Mouse (Mus musculus) induced T-regulatory cell, adult 2 months (primary cell): ENCODE measurements around the gene Tgfbi.

Experiments
- DNase-seq: peaks from one replicate; pipeline ENCODE4 v3.0.0-alpha.2; 2012; ENCODE audit warnings: low read depth

Tgfbi gene

DNA sequence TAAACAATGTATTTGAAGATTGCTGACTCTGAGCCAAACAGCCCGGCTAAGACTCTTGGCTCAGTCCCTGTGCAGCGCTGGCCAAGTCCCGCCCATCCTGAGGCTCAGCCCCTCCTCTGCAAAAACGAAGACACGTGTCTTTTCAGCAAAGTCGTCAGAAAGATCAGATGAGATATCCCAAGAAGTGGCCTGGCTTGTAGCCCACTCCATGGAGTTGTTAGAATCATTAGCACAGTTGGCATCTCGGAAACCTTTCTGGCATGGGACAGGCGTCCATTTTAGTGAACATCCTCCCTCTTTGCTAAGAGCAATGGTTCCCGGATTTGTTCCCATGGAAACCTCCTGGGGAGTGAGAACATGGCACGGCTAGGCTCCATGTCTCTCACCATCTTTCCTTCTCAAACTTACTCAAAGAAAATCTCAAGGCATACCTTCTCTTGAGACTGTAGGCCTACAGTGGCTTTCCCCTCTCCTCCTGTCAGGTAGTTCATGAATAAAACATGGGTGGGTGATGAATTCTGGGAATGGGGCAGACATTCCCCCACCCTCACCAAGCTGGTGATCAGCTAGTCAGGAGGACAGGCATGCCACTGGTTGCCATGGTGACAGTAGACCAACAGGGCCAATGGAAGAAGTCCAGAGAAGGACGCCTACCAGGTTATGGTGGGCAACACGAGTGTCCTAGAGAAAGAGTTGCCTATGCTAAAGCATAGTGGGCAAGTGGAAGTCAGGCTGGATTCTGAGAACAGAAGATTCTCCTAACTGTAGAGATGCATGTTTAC, 11.3 kb upstream of the Tgfbi start:
- DNase-seq: no peak

DNA sequence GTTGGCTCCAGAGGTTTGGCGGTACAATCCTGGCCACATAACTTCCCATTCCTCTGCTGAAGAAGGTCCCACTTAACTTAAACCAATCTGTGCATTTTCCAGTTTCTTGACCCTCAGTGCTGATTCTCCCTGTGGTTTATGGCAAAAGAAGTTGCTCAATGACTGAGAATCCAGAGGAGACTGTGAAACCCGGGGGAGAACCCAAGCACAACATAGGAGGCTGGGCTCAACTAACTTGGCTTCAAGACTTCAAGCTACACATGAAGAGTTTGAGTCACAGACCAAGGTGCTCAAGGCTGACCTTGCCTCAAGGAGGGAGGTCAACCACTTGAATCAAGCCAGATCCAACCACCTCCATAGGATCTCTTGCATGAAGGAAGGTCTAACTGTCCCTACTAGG, 9.8 kb upstream of the Tgfbi start:
- no peak for DNase-seq

DNA sequence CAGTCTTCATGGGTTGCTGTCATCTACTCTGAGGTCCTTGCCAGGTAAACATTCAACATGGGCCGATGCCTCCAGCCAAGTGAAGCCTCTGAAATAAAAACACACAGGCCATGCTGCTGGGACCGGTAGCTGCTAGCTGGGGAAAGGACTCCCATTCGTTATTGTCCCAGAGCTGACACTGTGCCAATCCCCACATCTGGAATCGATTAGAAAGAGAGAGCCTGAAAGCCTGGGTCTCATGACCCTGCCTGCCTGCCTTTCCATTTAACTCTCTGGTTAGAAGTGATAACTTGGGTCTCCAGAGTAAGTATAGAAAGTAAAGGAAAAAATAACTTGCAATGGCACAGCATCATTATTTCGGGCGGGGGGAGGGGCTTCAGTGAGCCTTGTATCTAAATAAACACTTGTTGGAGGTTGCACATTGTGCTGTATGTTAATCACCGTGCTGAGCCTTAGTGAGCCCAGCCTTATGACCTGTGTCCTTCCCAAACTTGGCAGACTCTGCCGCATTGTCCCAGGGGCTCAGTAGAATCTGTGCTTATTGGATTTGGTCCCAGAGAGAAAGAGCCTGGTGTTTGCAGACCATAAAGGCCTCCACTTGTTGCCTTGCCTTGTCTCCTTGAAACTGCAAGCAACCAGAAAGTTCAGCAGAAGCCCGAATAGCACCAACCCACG, 9.0 kb upstream of the Tgfbi start:
- no peak for DNase-seq

DNA sequence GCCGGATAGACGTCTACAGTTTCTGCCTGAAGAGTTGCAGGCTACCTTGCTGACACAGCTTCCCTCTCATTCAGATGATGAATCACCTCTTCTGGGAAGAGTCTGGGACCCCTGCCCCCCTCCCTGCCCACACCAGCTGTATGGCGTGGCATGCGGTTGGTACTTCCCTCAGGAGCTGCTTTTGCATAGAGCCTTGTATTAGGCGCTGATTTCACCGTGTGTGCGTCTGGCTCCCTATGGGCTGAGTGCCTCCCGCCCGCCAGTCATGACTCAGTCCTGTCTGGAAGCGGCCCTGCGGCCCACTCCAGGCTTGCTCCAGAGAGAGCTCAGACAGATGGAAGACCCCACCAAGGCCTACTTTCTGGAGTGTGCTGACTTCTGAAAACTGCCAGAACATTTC, 8.1 kb upstream of the Tgfbi start:
- no peak for DNase-seq

DNA sequence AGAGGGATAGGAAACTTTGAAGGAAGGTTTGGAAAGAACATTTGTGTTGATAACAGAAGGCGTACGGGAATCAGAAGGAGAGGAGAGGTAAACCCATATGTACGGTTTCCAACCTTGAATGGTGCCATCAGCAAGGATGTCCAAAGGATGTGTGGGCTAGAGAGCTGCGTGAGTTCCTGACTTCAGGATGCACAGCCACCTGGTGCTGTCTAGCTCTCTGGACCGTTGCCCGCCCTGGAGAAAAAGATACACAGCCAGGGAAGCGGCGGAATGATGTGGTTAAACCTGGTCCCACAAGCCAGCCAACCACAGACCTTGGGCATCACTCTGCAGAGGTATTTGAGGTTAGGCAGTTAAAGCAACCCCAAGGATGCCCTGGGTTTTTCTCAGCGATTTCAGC, 3.8 kb upstream of the Tgfbi start:
- no peak for DNase-seq

DNA sequence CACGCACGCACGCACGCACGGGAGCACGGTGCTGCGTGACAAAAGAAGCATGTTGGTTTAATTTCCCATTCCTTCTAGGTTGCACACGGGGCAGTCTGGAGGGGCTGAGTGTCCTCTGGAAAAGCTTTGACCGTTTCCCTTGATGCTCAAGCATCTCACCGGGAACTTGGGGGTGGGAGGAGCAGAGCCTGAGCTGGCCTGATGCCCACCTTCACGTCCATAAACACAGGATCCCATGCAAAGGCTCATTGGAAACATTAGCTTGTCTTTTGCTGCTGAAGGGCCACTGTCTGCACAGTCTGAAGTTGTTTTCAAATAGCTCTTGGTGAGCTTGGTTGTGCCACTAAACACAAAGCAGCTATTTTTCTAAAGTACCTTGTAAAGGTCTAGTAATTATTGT, 2.6 kb upstream of the Tgfbi start:
- no peak for DNase-seq

DNA sequence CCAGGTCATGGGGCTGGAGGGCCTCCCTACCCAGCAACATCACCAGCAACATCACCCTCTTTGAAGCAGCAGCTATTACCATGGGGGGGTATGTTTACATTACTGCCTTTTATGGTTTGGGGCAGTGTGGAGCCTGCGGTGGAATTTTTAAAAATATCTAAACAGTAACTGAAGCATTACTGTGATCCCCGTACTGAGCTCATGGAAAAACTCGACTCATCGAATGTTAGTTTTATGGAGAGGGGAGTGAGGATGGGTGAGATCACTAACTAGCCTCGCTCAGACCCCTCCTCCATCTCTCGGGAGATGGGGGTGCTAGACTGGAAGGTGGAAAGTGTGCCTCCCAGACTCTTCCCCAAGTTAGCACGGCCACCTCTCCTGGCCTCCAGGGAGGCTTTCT, 2.1 kb upstream of the Tgfbi start:
- DNase-seq: no peak

DNA sequence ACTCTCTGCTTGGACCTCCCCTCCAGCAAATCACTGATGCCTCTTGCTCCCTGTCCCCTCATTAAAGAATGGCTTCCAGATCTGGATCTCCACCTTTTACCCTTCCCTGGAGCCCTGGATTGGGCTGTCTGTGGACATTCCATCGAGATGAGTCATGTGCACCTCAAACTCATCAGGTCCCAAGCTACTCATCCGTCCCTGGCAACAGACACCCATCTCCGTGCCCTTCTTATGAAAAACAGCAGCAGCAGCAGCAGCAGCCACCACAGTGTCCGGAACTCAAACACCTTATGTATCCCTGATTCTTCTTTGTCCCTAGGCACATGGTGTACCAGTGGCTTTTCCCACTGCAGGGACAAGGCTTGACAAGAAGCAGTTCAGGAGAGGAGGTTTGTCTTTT, 1.5 kb upstream of the Tgfbi start:
- DNase-seq: no peak

DNA sequence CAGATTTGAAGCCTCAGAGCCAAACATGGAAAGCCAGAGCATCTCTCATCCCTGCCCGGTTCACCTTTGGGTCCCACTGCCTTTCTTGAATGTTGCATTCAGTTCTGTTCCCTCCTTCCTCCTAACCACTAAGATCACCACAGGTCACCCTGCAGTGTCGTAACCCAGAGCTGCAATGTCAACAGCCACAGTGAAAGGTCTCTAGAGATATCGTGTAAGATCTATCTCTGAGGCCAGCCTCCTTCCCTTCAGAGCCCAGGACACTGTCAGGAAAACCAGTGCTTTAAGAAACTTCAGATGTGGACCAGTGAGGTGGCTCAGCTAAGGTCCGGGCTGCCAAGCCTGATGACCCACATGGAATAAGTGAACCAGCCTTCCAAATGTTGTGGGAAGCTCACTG, 1.8 kb downstream of the Tgfbi start:
- no peak for DNase-seq

DNA sequence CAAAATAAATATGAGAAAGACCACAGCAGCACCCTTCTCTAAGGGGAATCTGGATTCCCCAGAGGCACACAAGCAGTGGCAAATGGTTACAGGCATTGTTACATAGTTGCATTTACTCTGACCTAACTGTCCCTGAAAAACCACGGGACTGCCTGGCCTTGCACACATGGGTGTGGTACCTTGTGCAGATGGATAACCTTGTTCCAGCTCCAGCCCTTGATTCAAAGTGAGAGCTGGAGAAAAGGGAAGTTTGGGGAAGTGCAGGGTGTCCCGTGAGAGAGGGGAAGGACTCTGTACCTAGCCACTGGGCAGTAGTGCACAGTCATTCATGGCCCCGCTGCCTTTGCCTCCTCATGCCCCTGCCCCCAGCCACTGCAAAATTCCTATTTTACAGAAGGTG, 2.4 kb downstream of the Tgfbi start:
- no peak for DNase-seq

DNA sequence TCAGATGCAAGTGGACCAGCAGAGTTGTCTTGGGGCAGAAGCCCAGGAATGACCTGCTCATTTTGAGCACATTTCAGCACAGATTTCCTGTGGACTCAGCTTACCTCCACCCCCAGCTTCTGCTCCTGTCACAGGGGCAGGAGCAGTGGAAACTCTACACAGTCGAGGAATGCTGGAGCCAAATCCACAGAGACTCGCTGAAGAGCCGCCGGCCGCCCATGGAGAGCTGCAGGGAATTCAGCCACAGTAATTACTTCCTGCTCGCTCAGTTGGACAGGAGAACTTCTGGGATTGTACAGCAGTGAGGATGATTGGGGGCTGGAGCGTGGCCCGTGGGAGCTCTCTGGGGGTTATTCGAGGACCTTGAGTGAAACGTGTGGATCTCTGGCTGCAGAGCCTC, 3.0 kb downstream of the Tgfbi start:
- no peak for DNase-seq

DNA sequence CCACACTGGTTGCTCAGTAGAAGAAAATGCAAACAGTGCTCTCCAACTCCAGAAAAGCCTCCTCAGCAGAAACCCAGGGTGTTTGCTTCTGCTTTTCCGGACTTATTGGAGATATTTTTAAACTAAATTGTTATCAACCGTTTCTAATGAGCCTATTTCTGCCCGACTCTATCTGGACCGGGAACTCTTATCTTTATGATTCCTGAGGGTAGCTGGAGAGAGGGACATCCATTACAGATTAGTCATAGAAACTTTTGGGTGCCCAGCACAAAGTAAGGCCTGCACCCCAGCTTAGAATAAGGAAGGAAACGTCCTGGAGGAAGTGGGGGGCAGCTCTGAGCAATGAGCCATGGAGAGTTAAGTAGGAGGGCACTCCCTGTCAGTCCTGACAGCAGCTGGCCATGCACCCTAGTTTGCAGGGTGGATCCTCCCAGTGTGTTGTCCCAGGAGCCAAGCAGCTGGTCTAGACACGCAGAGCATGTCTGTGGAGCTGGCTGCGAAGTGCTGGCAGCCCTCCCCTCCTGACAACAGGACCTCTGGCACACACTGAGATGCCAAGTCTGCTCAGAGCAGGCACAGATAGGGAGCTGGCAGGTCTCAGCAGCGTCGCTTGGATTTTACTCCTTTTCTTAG, 4.2 kb downstream of the Tgfbi start:
- no peak for DNase-seq

DNA sequence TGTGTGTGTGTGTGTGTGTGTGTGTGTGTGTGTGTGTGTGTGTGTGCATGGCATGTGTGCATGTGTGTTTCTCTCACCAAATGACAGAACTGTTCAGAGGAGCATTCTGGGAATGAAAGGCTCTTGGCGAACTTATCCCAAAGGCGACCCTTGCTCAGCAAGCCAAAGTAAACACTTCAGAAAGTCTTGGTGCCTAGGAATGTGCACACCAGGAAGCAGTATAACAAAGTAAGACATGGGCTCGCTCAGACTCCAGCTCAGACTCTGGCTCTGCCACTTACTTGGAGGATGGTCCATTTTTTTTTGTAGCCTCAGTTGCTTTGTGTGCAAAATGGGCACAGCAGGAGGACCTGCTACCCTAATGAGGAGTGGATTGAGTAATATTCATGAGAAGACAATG, 5.4 kb downstream of the Tgfbi start:
- DNase-seq: no peak

DNA sequence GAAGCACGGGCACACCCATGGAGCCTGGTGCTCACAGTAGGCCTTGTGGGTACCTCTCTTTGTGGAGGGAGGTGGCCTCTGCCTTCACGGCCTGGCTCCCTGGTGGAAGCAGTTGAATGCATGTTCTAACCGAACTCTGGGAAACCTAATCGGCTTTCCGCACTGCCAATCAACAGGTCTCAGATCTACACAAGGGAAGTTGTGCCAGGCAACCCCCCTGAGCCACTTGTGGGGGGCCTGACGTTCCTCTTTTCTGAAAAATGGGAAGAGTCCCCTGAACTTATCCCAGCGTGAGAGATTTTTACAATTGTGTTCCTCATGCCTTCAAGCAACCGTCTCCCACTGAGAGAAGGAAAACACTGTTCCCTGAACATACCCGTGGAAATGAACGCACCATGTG, 5.9 kb downstream of the Tgfbi start:
- no peak for DNase-seq

DNA sequence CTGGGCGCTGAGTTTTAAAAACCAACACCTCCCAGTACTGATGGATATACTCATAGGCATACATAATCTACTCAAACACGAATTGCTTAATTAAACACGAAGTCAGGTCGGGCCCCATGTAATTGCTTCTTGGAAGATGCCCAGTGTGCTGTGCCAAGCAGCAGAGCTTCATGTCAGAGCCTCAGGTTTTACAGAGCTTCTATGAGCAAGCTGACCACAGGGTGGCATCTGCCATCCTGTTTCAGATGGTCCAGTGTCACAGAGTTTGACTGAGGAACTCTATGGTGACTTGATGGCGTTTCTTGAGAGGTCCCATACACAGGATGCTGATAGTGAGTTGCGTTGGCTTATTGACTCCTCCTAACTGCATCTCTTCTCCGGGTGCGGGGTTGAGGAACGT, 6.5 kb downstream of the Tgfbi start:
- no peak for DNase-seq

DNA sequence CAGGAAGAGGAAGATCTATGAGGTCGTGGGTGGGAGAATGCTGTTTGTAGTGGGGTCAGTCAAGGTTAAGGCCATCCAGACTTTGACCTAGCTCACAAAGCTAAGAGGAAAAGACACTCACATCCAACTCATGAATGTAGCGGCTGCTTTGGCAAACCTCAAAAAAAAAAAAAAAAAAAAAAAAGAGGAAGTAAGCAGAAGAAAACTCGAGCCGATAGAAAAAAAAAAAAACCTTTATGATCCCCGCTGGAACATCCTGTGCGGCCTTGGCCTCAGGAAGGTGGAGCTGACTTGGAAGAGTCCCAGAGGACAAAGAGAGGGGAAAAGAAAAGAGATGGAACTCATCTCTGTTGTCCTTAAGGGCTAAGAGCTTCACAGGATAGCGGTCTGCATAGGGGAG, 7.1 kb downstream of the Tgfbi start:
- DNase-seq: no peak

DNA sequence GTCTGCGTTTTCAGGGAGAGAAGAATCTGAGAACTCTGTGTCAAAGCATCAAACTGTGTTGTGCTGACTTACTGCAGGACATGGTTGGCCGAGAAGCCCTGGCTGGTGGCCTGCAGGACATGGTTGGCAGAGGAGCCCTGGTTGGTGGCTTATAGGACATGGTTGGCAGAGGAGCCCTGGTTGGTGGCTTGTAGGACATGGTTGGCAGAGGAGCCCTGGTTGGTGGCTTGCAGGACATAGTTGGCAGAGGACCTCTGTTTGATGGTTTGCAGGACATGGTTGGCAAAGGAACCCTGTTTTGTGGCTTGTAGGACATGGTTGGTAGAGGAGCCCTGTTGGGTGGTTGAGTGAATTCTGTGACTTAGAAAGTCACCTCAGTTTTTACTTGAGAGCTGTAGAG, 7.9 kb downstream of the Tgfbi start:
- DNase-seq: no peak

DNA sequence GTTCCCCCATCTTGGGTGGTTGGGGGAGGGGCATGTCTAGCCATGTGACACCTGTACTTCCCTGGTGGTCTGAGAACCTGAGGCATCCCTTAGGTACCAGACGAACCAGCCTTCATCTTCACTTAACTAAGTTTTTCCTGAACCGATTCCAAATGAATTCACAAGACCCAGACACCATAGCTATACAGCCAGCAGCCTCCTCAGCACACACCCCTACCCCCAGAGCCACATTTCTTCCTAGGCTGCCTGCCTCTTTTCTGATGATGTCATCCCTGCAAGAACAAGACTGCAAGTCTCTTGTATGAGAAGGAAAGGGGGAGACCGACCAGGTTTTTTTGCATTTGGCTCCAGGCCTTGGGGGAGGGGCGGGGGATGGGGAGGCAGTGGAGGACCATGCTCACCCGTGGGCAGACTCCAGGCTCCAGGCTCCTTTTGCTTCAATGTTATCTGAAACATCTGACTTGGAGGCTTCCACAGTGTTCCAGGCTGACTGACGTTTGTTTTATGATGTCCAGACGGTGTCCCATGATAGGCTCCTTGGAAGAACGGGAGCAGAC, 13.0 kb downstream of the Tgfbi start:
- DNase-seq: no peak

DNA sequence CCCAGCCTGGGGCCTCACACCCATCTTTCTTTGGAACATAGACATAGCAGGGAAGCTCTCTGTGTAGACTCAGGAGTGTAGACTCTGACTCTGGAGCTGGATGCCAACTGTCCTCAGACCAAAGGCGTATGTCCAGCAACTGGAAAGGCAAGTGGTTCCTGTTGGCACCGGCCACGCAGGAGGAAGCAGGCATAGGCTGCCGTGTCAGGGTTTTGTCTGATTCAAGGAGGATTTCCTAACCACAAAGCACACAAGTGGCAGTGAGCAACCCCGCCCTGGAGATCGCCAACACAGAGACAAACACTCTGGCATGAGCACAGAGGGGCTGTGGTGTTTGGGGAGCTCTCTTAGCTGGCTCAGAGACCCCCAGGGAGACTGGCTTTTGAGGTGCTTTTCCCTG, 17.2 kb downstream of the Tgfbi start:
- DNase-seq: no peak

DNA sequence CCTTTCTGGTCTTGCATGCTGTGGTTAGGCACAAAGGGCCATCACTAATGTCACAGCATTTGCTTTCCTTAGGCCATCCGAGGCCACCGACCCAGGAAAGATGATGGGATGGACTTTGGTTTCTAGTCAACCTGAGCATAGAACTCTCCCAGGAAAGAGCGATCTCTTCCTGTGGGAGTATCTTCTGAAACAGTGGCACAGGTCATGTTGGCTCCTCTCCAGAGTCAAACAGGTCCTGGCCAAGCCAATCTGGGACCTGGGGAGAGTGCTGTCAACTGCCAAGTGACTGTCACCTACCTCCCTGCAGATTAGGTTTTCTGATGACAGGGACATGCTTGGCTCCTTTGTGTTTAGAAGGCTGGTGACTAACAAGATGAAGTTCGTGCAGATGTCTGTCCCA, 20.8 kb downstream of the Tgfbi start:
- DNase-seq: no peak

DNA sequence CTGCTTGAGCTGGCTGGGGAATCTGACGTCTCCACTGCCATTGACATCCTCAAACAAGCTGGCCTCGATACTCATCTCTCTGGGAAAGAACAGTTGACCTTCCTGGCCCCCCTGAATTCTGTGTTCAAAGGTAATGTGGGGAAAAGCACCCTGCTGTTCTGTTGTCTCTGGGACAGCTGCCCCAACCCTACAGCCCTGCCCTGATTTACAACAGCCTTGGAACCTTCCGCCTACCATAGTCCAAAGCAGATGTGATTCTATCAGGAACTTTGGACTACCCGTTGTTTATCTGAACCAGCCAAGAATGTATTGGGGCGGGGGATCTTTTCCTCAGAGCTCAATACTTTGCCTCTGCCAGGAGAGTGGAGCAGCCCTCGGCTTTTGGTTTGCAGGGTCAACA, 21.2 kb downstream of the Tgfbi start:
- DNase-seq: no peak

DNA sequence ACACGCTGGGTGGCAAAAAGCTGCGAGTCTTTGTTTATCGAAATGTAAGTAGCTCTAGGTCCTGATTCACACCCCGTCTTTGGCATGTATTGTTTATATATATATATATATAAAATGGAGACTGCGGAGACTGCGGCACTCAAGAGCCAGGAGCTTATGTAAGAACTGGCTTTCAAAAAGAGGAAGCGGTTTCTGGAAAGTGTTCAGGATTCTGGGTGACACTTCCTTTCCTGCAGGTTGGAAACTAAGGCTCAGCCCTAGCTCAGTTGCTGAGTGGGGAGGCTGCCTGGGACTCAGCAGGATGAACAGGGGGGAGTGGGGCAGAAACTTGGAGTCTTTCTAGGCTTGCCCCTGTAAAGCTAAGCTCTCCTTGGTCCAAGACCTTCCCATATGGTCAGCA, 22.0 kb downstream of the Tgfbi start:
- no peak for DNase-seq

DNA sequence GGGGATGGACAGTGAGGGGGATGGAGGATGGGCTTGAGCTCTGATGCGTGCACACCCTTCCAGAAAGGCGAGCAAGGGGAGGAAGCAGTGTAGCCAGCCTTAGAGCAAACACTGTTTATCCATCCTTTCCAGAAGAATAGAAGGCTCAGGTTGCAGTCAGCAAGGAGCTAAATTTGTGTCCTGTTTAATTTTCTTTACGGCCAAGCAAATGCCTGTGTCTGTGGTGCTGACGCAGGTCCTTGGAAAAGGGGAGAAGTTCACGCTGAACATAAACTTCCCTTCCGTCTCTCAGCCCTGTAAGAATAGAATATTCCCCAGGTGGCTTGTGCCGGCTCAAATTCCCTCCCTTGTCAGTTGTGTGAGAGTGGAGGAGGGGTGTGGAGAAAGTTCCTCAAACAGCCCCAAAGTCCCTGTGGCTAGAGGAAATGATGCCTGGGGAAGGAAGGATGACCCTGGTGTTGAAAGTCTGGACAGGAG, 24.9 kb downstream of the Tgfbi start:
- DNase-seq: no peak
